Mouse (Mus musculus) thymus, postnatal 4 days (tissue): ENCODE measurements around the gene Ly6g5b.

Experiments
- DNase-seq: peaks from one replicate; pipeline ENCODE4 v3.0.0; 2021

Gene Ly6g5b

DNA sequence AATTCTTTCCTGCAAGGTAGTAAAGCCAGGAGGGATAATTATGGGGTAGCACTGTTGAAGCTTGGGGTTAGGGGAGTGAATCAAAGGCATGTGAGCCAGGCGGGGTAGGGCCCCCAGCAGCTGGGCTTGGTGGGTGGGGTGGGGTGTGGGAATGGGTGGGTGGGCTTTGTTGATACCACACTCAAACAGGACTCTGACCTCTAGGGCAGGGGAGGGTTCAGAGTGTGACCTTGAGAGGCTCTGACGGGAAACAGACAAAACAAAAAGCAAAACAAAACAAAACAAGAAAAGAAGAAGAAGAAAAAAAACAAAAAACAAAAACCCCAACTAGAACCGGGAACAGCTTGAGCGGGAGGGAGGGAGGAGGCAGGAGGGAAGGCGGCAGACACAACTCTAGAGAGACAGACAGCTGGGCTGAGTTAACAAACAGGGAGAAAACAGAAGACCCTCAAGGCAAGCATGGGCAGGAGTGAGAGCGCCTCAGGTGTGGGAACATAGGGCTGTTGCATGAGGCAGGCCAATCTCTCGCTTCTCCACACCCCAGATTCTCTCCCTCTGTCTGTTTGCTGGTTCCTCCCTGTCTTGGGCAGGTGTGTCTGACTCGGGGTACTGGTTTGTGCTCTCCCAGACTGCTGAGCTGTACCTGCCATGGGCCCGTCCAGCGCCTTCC, 38.6 kb downstream of the Ly6g5b start, which contains the start of gene Ly6g6e:
TSS of gene Ly6g6e (plus strand) at position 396 of the 670 bp plus-strand sequence.
- DNase-seq: no peak

DNA sequence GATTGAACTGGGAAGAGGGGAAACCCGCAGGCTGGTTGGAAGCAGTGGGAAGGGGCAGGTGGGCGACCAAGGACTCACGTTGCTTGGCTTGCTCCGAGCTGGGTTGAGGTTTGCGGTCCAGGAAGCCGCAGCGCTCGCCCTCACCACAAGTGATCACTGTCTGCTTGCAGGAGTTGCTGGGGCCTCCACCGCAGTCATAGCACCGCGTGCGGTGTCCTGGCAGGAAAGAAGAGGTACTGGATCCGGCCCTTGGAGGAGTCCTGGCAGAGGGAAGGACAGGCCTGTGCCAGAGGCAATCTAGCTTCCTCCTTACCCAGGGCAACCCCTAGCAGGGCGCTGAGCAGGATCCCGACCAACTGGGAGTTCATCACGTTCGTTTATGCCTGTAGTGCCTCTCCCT, 41.1 kb downstream of the Ly6g5b start:
- DNase-seq: peak; percentile 57

DNA sequence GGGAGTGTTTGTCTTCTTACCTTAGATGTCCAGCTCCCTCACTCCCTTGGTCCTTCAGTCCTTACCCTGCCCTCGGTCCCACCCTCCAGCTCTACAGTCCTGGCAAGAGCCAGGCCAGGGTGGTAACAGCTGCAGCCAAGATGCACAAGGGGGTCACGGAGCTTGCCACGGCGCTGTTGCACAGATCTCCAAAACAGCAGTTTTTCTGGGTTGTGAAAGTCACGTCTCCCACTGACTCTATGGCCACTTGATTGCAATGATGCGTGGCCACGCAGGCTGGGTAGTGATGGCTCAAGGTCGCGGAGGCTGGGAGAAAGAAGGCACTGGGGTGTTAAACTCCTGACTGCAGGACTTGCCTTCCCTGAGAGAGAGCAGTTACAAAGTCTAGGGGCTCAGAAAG, 43.8 kb downstream of the Ly6g5b start:
- peak; percentile 50 for DNase-seq

DNA sequence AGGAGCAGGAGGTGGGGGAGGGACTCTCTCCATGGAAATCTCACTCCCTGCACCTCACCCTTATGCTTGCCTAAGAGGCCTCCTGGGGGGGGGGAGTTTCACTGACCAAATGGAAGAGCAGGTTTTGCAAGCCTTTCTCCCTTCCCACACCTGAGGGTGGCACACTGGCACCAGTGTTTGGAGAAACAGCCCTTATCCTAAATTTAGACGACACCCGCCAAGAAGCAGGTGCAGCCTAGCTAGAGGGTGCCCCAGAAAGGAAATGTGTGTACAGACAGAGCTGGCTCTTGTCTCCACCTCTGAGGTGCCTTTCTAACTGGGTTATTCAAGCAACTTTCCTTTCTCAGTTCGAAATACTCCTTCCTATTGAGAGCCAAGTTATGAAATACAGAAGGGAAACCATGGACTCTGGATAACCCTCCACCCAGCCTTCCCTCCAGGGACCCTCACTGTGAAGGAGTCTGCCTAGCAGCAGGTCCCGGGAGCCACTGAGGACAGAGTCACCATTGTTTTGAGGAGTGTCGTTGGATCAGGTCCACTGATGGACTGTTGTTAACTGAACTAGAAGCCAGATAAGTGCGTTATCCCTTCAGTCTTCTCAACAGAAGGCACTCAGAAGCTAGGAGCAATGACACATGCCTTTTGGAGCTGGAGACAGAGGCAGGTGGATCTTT, 44.5 kb downstream of the Ly6g5b start:
- peak; percentile 67 for DNase-seq

DNA sequence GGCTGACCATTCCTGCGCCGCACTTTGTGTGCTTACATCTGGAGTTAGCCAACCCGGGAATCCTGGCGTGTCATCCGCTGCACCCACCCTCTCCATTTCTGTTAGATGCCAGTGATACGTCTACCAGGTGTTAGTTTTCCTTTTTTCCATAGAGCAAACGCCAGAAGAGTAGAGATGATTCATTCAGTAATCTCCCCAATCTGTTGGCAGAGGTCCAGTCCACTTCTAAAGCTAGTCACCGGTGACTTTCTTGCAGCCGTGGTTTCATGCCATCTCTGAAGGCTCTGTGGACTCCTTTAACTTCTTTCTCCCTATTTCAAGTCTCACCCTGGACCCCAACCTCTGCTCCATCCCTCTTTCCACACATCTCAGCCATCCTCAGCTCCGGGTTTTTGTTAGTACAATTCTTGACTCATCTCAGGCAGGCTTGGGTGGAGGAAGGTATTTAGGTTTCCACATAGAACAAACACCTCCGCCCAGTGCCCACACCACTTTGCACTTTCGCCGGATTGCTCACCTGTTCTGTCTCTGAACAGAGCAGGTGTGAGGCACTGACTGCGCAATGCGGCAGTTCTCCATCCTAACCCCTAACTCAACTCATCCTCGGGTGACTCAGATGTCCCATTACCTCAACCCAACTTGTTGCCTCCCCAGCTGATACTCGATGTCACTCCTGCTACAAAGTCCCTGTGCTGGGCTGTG, 46.9 kb downstream of the Ly6g5b start:
- no peak for DNase-seq

DNA sequence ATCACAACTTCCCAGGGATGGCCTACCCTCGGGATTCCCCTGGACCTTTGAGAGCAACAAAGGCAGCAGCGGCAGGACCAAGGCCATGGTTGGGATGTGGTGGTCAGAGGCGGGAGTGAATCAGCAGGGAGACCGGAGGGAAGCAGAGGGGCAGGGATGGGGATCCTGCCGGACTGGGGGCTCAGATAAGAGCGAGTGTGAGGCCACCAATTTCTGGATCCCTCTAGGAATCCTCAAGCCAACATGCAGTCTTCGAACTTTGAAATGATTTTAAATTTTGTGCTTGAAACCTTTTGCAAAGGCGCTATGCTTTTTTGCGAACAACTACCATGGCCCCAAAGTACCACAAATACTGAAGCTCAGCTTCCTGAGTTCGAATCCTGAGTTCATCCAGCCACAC, 49.1 kb downstream of the Ly6g5b start, which contains the start of gene Mpig6b:
TSS of gene Mpig6b (minus strand) at position 101 of the 400 bp plus-strand sequence.
- no peak for DNase-seq

DNA sequence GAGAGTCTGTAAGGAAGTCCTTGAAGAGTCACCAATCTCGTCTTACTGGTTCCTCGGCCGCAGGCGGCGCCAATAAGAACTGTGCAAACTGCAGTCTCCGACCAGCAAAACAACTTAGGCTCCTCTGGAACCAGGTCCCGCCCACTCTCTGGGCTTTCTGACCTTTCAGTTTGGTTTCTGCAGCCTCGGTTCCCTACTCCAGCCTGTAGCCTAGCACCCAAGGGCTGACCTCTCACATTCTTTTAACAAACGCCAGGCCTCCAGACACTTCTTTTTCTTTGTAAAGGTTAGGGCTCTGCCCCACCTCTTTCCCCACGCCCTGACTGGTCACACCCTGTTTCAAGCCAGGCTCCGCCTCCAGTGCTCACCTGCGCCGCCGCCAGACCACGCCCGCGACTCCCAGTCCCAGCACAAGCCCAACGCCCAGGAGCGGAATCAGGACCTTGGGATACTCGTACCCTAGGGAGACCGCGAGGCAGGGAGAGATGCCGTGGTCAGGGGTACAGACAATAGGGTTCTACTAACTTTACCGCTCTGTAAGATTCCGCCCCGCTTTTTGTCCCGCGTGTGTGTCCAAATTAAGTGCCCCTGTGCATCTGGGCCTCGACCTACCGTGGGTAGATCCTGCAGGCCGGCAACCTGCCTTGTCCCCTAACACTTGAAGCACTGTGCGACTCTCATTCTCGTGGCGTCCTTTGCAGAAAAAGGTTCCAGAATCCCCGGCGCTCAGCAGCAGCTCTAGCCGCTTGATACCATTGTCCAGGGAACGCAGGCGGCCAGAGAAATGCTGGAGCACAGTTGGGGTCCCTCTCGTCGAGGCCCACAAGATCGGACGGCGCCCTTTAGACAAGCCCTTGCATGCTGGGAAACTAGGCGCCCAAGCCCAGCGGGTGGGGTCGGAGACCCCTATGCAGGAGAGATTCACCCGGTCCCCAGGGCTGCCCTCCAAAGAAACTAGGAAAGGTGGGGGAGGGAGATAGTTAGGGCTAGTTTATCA, 50.0 kb downstream of the Ly6g5b start, which contains the start of gene Ly6g6c:
TSS of gene Ly6g6c (plus strand) at position 438 of the 997 bp plus-strand sequence.
- DNase-seq: peak; percentile 57

DNA sequence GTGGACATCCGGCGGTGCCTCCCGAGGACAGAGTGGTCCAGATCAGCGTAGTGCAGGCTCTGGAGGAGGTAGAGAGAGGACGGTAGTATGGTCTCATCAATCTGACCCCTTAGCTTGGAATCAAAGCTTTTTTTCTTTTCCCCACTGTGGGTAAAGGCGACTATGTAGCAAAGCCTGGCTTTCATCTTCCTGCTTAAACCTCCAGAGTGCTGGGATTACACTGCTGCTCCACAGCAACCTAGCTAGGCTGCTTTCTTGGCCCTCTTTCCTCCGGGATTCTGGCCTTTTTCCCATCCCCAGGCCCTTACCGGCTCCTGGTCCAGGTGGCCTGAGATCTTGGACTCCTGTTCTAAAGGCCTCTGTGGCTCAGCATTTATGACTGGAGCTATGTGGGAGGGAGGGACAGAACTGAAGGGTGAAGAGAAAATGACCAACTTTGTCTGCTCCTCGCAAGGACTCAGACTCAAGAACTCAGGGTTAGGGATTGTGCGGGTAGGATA, 50.8 kb downstream of the Ly6g5b start:
- no peak for DNase-seq
